Mouse (Mus musculus) activated CD4-positive, CD25-positive, alpha-beta regulatory T cell, adult 9 weeks (primary cell): Measurements from ENCODE around the gene A930033H14Rik. TPM values are rescaled to one million over a fixed set of nuclear protein-coding genes. Genes with fewer than 3 reads are reported as not detected.

ENCODE experiments used
- polyA plus RNA-seq: library from polyadenylated mRNA; unstranded; fragments of 100-300 nt; shearing (Covaris generic); gene quantifications from one replicate; pipeline ENCODE4 v1.2.1, GENCODE M21; 2017

The A930033H14Rik gene
- polyA plus RNA-seq = not detected

GRCm38 (mm10) chr10:69212542-69213440, at the start of gene A930033H14Rik:
TSS of gene A930033H14Rik (minus strand) at chr10:69213098.

Other genes with a start within 250 kb of the A930033H14Rik start
- 0.15 TPM for gene Rhobtb1, start 61.7 kb downstream of the A930033H14Rik start, polyA plus RNA-seq
- gene Cdk1, start 139.8 kb upstream of the A930033H14Rik start, polyA plus RNA-seq = 19.2 TPM
- 1.2 TPM for gene Ank3, start 185.7 kb upstream of the A930033H14Rik start, polyA plus RNA-seq